Mouse (Mus musculus) gonadal fat pad, adult 2 months (tissue): ENCODE results near the gene 1600014C23Rik. TPM values are rescaled to one million over a fixed set of nuclear protein-coding genes. Genes with fewer than 3 reads are reported as not detected.

Source experiments
- DNase-seq: peaks from one replicate; pipeline ENCODE4 v3.0.0-alpha.2; 2012; ENCODE audit warnings: low read depth
- polyA plus RNA-seq: library from polyadenylated mRNA; depleted of rRNA; stranded (reverse); fragments of >200 nt; gene quantifications from 2 replicates; pipeline ENCODE4 v1.2.3, GENCODE M21; 2012; rRNA removed

1600014C23Rik gene
- 0.98 and 1.2 TPM in 2 replicates for polyA plus RNA-seq

- no peak for DNase-seq
These were observed at the start of gene 1600014C23Rik for GRCm38 (mm10) chr17:45733735-45734301. Gene 1600014C23Rik (minus strand): TSS chr17:45733844.

- DNase-seq, result no peak
These were observed 44.8 kb upstream of the 1600014C23Rik start for GRCm38 (mm10) chr17:45778446-45778845.

DNA sequence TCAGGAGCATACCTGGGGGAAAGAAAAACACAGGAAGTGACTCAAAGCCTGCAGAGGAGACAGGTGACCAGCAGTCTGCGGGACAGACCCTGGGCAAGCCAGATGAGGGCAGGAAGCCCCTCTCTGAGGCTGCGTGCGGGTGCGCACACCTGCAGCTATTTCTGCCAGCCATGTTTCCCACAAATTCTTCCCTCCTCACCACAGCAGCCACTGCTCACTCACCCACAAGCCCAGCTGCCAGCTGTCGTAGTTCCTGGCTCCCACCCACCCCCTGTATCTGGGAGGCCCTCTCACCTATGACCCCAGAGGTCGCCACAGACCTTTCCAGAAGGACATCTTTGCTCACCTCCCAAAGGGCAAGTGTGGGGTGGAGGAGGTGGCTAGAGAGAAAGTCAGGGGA lies 43.8 kb upstream of the 1600014C23Rik start:
- no peak for DNase-seq

- no peak for DNase-seq
These were observed 42.5 kb upstream of the 1600014C23Rik start for GRCm38 (mm10) chr17:45776185-45776584.

- no peak for DNase-seq
These were observed 41.8 kb upstream of the 1600014C23Rik start for GRCm38 (mm10) chr17:45775468-45775867.

DNA sequence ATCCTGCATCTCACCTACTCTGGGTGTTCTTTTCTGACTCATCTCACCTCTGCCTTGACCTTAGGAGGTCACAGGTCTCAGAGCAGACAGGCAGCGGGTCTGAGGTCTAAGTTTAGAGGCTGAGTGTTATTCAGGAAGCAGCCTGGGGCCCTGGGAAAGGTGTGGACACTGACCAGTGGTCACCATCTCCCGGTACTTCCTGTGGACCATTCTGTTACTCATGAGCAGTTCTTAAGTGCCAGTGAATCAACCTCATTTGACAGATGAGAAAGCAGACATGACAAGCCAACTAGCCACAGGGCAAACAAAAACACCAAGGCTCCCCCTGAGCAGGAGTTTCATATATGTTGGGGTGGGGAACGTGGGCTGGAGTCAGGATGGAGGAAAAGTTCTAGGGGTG lies 38.9 kb upstream of the 1600014C23Rik start:
- DNase-seq, result no peak

GRCm38 (mm10) chr17:45772096-45772495 lies 38.5 kb upstream of the 1600014C23Rik start:
- DNase-seq, result no peak

DNA sequence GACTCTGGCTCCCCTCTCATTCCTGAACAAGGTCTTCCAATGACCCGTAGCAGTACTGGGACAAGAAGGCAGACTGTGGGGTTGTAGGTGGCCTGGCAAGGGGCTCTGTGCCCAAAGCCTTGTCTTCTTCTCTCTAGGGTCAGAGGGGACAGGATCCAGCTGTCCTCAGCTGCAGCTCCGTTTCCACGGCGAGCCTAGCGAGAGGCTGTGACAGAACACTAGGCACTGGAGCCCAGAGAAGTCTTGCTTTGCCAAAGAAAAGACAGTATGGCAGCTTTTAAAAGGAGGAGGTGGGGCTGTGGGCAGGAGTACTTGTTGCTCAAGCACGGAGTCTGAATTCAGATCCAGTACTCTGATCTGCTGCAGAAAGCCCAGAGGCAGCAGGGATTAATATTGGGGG lies 36.8 kb upstream of the 1600014C23Rik start:
- no peak for DNase-seq

GRCm38 (mm10) chr17:45769821-45770220 lies 36.2 kb upstream of the 1600014C23Rik start:
- DNase-seq, result no peak

GRCm38 (mm10) chr17:45767536-45768146 lies 34.0 kb upstream of the 1600014C23Rik start:
- DNase-seq, result no peak

DNA sequence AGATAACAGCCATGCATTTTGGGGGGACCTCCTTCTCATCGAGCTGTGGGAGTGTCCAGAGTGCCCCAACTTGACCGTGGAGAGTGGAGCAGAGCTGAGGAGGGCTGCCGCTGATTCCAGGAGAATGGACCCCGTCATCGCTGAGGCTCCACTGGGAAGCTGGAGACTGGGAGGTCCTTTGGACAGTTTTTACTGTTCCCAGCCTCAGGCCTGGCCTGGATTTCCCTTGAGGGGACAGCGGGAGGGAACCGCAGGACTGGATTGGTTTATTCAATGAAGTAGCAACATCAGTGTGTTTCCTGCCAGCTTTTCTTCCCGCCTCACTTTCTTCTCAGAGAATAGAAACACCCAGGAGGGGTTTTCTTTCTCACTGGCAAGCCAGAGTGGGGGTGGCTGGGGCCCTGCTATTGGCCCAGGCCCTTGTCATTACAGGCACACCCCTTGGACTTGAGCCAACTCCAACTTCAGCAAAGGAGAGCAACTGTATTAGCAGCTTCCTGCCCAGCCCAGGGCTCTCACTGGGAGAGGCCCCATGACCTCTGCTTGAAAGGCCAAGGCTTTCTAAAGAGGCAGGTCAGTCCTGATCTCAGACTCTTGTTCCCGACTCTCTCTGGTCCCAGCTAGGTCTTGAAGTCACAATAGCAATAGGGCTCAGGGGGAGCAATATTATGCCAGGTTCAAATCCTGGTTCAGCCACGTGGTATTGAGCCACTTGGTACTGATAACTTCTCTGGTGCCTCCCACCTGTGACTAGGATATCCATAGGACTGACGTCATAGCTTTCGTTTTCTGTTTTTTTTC lies 33.3 kb upstream of the 1600014C23Rik start:
- DNase-seq, result no peak

DNA sequence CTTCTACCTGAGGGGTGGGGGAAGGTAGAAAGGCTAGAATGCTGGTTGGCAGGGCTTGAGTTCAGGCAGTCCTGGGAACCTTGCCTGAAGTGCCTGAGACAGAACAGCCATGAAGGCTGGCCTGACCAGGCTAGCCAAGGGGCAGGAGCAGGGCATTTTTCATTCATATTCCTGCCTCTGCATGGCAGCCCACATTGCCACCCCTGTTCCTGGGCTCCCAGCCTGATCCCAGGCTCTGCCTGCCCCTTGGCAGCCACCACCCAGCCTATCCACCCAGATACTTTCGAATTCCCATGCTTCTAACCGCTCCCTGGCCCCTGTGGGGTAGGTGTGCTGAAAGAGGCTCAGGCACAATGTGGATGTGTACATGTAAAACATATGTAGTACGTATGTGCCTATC lies 32.3 kb upstream of the 1600014C23Rik start:
- DNase-seq, result no peak

GRCm38 (mm10) chr17:45763188-45763587 lies 29.5 kb upstream of the 1600014C23Rik start:
- DNase-seq, result no peak

DNA sequence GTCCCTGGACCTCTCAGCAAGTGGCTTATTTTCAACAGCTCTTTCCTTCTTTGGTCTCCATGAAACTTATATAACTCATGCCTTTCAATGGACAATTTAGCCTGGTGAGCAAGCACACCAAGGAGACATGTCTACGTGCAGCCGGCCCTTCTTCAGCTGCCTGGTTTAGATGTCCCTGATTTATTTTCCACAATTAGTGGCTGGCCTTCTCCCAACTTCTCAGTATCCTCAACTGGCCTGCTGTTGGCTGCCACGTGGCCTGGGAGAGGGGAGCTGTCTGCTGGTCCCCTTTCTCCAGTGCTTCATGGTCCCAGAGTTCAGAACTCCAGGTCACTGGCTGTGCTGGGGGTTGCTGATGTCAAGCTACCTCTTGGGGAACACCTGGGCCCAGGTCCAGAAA lies 28.3 kb upstream of the 1600014C23Rik start:
- no peak for DNase-seq

DNA sequence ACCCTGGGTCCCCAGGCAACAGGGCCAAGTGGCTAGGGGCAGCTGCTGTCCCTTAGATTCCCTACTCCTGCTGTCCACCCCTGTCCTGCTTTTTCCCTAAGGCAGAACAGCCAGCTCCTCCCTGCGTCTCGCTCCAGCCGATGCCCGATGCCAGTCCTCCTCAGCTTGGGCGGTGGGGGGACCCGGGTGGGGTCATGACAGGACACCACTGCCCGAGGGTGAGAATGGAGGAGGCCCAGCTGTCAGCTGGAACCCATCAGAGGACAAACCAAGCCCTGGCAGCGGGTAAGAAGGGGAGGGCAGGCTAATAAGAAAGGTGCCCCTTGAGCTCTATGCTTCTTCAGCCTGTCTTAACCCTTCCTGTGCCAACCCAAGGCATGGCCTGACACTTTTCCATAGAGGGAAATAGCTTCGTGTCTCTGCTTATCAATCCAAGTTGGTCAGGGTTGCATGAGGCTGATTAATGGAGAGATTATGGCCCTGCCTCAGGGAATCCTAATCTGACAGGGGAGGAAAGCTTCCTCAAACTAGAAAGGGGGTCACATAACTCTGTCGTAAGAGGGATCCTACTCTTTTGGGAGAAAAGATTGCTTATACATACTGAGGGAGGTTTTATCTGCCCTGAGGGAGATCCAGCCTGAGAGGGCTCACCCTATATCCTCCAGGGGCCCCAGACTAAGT lies 27.5 kb upstream of the 1600014C23Rik start:
- no peak for DNase-seq

DNA sequence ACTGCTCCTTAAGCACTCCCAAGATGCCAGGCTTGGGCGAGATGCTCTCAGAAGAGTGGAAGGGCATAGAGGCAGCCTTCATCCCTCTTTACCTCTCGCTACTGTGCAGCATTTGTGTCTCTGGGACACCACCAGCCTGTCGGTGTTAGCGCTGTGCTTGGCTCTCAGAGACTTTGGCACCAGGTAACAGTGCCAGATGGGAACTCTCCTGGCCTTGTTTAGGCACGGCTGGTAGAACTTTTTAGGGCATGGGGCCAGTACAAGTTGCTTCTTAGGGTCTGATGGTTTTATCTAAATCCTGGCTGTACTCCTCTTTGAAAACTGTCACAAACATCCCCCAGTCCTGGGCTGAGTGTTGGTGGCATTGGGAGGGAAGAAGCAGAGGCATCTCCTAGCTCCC lies 26.1 kb upstream of the 1600014C23Rik start:
- DNase-seq, result no peak

GRCm38 (mm10) chr17:45758808-45759207 lies 25.2 kb upstream of the 1600014C23Rik start:
- no peak for DNase-seq

DNA sequence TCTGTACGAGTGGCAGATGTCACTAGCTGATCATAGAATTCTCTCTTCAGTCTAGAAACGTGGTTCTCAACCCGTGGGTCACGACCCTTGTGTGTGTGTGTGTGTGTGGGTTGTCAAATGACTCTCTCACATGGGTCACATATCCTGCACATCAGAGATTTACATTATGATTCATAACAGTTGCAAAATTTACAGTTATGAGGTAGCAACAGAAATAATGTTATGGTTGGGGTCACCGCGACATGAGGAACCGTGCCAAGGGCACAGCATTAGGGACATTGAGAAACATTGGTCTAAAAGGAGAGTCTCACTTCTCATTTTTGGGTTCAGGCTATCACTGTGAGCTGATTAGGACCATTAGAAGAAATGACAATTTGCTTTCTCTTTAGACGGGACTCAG lies 24.3 kb upstream of the 1600014C23Rik start:
- DNase-seq, result no peak

- no peak for DNase-seq
These were observed 23.2 kb upstream of the 1600014C23Rik start for GRCm38 (mm10) chr17:45756831-45757230.

DNA sequence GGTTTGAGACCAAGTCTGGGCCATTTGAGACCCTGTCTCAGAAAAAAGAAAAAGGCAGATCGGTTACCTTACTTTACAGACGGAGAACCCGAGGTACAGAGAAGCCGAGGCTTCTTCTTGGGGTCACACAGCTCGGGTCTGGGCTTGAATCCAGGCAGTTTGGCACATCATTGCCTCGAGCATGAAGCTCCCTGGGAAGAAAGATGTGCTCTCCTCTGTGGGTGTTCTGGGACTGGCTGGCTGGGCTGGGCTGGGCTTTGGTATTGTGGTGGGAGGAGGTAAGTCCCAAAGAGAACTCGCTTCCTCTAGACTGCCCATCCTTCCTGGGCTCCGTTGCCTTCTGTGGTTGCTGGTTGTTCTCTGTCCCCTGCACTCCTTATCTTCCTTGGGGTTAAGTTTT lies 22.7 kb upstream of the 1600014C23Rik start:
- no peak for DNase-seq

GRCm38 (mm10) chr17:45754186-45754862 lies 20.7 kb upstream of the 1600014C23Rik start:
- DNase-seq, result no peak

GRCm38 (mm10) chr17:45752678-45753077 lies 19.0 kb upstream of the 1600014C23Rik start:
- no peak for DNase-seq
